8 mouse cellular contexts compared by ENCODE assay signal in genomic region chr2:173022056-173022681, GRCm38 (mm10). TPM values are rescaled to one million over a fixed set of nuclear protein-coding genes. Genes with fewer than 3 reads are reported as not detected.
DNase-seq lines count a peak whose midpoint lies in the region; ATAC-seq and TF ChIP-seq lines count a peak whose summit lies in the region.

No protein-coding gene starts in this region.

- H3K9ac ChIP-seq in heart, embryonic 12.5 days, result peak overlapping the region; percentile 90
- H3K9ac ChIP-seq in midbrain, postnatal 0 days (replicated peaks; ENCODE audit: low read length, poor library complexity, severe bottlenecking), result peak overlapping the region; percentile 57

- H3K4me2 ChIP-seq in heart, embryonic 12.5 days, result peak overlapping the region; percentile 81
- peak overlapping the region; percentile 88 for H3K4me2 ChIP-seq in midbrain, postnatal 0 days (ENCODE audit: low read depth, low read length, poor library complexity, severe bottlenecking)

- TF ChIP-seq CTCF in midbrain, postnatal 0 days (IDR thresholded peaks at IDR 0.05), result no peak

- H3K9me3 ChIP-seq in heart, embryonic 12.5 days (replicated peaks), result no peaks in the 10 kb centered on the region
- no peaks in the 10 kb centered on the region for H3K9me3 ChIP-seq in limb, embryonic 10.5 days (replicated peaks)
- H3K9me3 ChIP-seq in midbrain, postnatal 0 days (ENCODE audit: low read length), result no peaks in the 10 kb centered on the region

- peaks cover 69% of the 10 kb centered on the region for H3K4me1 ChIP-seq in heart, embryonic 12.5 days (replicated peaks)
- peaks cover 80% of the 10 kb centered on the region for H3K4me1 ChIP-seq in limb, embryonic 10.5 days
- peaks cover 14% of the 10 kb centered on the region; the same call in 1 of the 2 replicates for H3K4me1 ChIP-seq in midbrain, postnatal 0 days (ENCODE audit: insufficient read depth, low read length)

- peaks cover 29% of the 10 kb centered on the region for H3K36me3 ChIP-seq in heart, embryonic 12.5 days
- peaks cover 41% of the 10 kb centered on the region for H3K36me3 ChIP-seq in limb, embryonic 10.5 days
- H3K36me3 ChIP-seq in midbrain, postnatal 0 days (ENCODE audit: insufficient read depth, low read length), result no peaks in the 10 kb centered on the region

- under 1% methylated on average over 51 of the region's 51 CpGs for WGBS in heart, embryonic 12.5 days
- WGBS in limb, embryonic 10.5 days, result under 1% methylated on average over 51 of the region's 51 CpGs
- WGBS in midbrain, postnatal 0 days, result under 1% methylated on average over 45 of the region's 51 CpGs

- peak overlapping the region; percentile 89 for H3K4me3 ChIP-seq in heart, embryonic 12.5 days
- peak overlapping the region; percentile 83 for H3K4me3 ChIP-seq in limb, embryonic 10.5 days
- peak overlapping the region; percentile 78 for H3K4me3 ChIP-seq in midbrain, postnatal 0 days (ENCODE audit: low read depth, low read length)

- DNase-seq in urinary bladder, postnatal 14 days (ENCODE audit: low spot score), result peak; percentile 20
- no peak for DNase-seq in urinary bladder, postnatal 10 days (ENCODE audit: low spot score)
- peak; percentile 68 to 71 for DNase-seq in cerebellum, postnatal 10 days
- DNase-seq in limb, embryonic 10.5 days (ENCODE audit: low spot score), result peak; percentile 80
- DNase-seq in midbrain, postnatal 0 days (ENCODE audit: low spot score), result peak; percentile 26
- peak; percentile 75 for DNase-seq in thymus, postnatal 25 days
- DNase-seq in right cerebral cortex, adult 18-20 months, result no peak

- H3K27me3 ChIP-seq in heart, embryonic 12.5 days (replicated peaks), result no peaks in the 10 kb centered on the region; the same call in 1 of the 2 replicates
- H3K27me3 ChIP-seq in limb, embryonic 10.5 days (ENCODE audit: low read depth, poor library complexity, severe bottlenecking), result peaks cover 22% of the 10 kb centered on the region
- H3K27me3 ChIP-seq in midbrain, postnatal 0 days (ENCODE audit: insufficient read depth, low read length), result peaks cover 23% of the 10 kb centered on the region

- peak overlapping the region; percentile 76 for H3K27ac ChIP-seq in heart, embryonic 12.5 days (ENCODE audit: poor library complexity, severe bottlenecking)
- peak overlapping the region; percentile 89 for H3K27ac ChIP-seq in limb, embryonic 10.5 days
- no peak overlapping the region for H3K27ac ChIP-seq in midbrain, postnatal 0 days (ENCODE audit: low read depth, low read length)

- peak; percentile 27 for ATAC-seq in heart, embryonic 12.5 days (ENCODE audit: insufficient number of reproducible peaks, low FRiP score)
- ATAC-seq in midbrain, postnatal 0 days (ENCODE audit: low FRiP score), result peak; percentile 45

RNA-seq across cellular contexts. Expression of gene Rbm38, which starts 1.9 kb away (rescaled TPM):
- polyA plus RNA-seq in heart, embryonic 12.5 days (2016; fragmentation: Nextera tagmentation; extraction: Ambion mirVana), result 146 and 147 TPM in 2 replicates
- 74.1 and 97.5 TPM in 2 replicates for polyA plus RNA-seq in limb, embryonic 10.5 days (2016; fragmentation: Nextera tagmentation; extraction: Ambion mirVana)
- total RNA-seq in midbrain, postnatal 0 days (2014; rRNA removed), result 7.6 and 8.4 TPM in 2 replicates
- polyA plus RNA-seq in midbrain, postnatal 0 days (2015; fragmentation: Nextera tagmentation; extraction: Ambion mirVana), result 7.3 and 7.4 TPM in 2 replicates

RNA-seq across cellular contexts. Expression of gene Rae1, which starts 22.3 kb away (rescaled TPM):
- polyA plus RNA-seq in heart, embryonic 12.5 days (2016; fragmentation: Nextera tagmentation; extraction: Ambion mirVana), result 102 and 103 TPM in 2 replicates
- 179 and 196 TPM in 2 replicates for polyA plus RNA-seq in limb, embryonic 10.5 days (2016; fragmentation: Nextera tagmentation; extraction: Ambion mirVana)
- total RNA-seq in midbrain, postnatal 0 days (2014; rRNA removed), result 93.8 and 98.3 TPM in 2 replicates
- 127 and 130 TPM in 2 replicates for polyA plus RNA-seq in midbrain, postnatal 0 days (2015; fragmentation: Nextera tagmentation; extraction: Ambion mirVana)

RNA-seq across cellular contexts. Expression of gene Spo11, which starts 44.7 kb away (rescaled TPM):
- polyA plus RNA-seq in heart, embryonic 12.5 days (2016; fragmentation: Nextera tagmentation; extraction: Ambion mirVana), result 0.26 and 0.30 TPM in 2 replicates
- polyA plus RNA-seq in limb, embryonic 10.5 days (2016; fragmentation: Nextera tagmentation; extraction: Ambion mirVana), result 0.36 and 0.79 TPM in 2 replicates
- total RNA-seq in midbrain, postnatal 0 days (2014; rRNA removed), result 1.7 and 2.8 TPM in 2 replicates
- 1.1 and 1.6 TPM in 2 replicates for polyA plus RNA-seq in midbrain, postnatal 0 days (2015; fragmentation: Nextera tagmentation; extraction: Ambion mirVana)

Comparison
In these comparisons a context has a peak if more than half of its experiments do, and no peak if none do; other contexts are left out.
1. DNase-seq: peak in urinary bladder, postnatal 14 days (single experiment), cerebellum, postnatal 10 days (2 of 2), limb, embryonic 10.5 days (single experiment), midbrain, postnatal 0 days (single experiment) and thymus, postnatal 25 days (single experiment); none in urinary bladder, postnatal 10 days (single experiment) and right cerebral cortex, adult 18-20 months (single experiment).
2. Peak in every context shown above with its lines, with median percentiles within 50 percentile points of each other: H3K4me3 ChIP-seq.